Mouse (Mus musculus) liver, postnatal 0 days (tissue): Measurements from ENCODE around the gene March8.

Experiments used
- CTCF ChIP-seq: sonication (generic); IDR thresholded peaks from 2 replicates; pipeline ENCODE4 v1.5.1; 2016; ENCODE audit warnings: antibody characterized with exemption, low read depth
- EP300 ChIP-seq: IDR thresholded peaks from 2 replicates; pipeline ENCODE4 v1.6.1; 2016; ENCODE audit warnings: antibody characterized with exemption, low read depth, mild to moderate bottlenecking

GRCm38 (mm10) chr6:116423664-116424063 lies 85.8 kb downstream of the March8 start:
- peak; percentile 64 for TF ChIP-seq CTCF
- no peak for TF ChIP-seq EP300
